Mouse (Mus musculus) heart, postnatal 4 days (tissue): ENCODE data around the gene Olfr30. TPM values are rescaled to one million over a fixed set of nuclear protein-coding genes. Genes with fewer than 3 reads are reported as not detected.
"Not testable (repeated sequence)": the region's sequence is repeated elsewhere in the genome, so short reads cannot be mapped to it uniquely, and the experiment has no call there.

Experiments
- DNase-seq: peaks from one replicate; pipeline ENCODE4 v3.0.0; 2021
- total RNA-seq, 2 experiments: library from RNA; stranded (reverse); gene quantifications; 2 replicates each; pipeline ENCODE4 v1.2.3; 2021

The Olfr30 gene
- total RNA-seq: not detected

GRCm38 (mm10) chr11:58462170-58462569, at the start of gene Olfr30:
TSS of gene Olfr30 (minus strand) at chr11:58462270.
- no peak for DNase-seq

- DNase-seq: not testable (repeated sequence)
Observed at GRCm38 (mm10) chr11:58509058-58509457, 47.0 kb upstream of the Olfr30 start.

- not testable (repeated sequence) for DNase-seq
Observed at GRCm38 (mm10) chr11:58502472-58502871, 40.4 kb upstream of the Olfr30 start, which contains the start of gene Olfr331. TSS of gene Olfr331 (minus strand) at chr11:58502572.

GRCm38 (mm10) chr11:58499290-58499689, 37.2 kb upstream of the Olfr30 start:
- no peak for DNase-seq

- DNase-seq: peak; percentile 22
Observed at GRCm38 (mm10) chr11:58498761-58499160, 36.7 kb upstream of the Olfr30 start.

GRCm38 (mm10) chr11:58492455-58492854, 30.4 kb upstream of the Olfr30 start, which contains the start of gene Olfr332:
TSS of gene Olfr332 (minus strand) at chr11:58492555.
- DNase-seq: no peak

GRCm38 (mm10) chr11:58453592-58453991, 8.5 kb downstream of the Olfr30 start:
- no peak for DNase-seq

- no peak for DNase-seq
Observed at GRCm38 (mm10) chr11:58452759-58453158, 9.3 kb downstream of the Olfr30 start, which contains the start of gene Lypd9. TSS of gene Lypd9 (minus strand) at chr11:58452923.

GRCm38 (mm10) chr11:58437866-58438265, 24.2 kb downstream of the Olfr30 start:
- DNase-seq: no peak

GRCm38 (mm10) chr11:58432259-58432658, 29.8 kb downstream of the Olfr30 start, which contains the start of gene Gm12253:
TSS of gene Gm12253 (plus strand) at chr11:58432559.
- DNase-seq: no peak

GRCm38 (mm10) chr11:58420815-58421214, 41.3 kb downstream of the Olfr30 start, which contains the start of gene 1810065E05Rik:
TSS of gene 1810065E05Rik (plus strand) at chr11:58421111.
- no peak for DNase-seq

- DNase-seq: no peak
Observed at GRCm38 (mm10) chr11:58418336-58418735, 43.7 kb downstream of the Olfr30 start.

GRCm38 (mm10) chr11:58408066-58408465, 54.0 kb downstream of the Olfr30 start:
- DNase-seq: no peak

Other genes starting within 250 kb of the Olfr30 start
- gene 4930438A08Rik, start 187.5 kb downstream of the Olfr30 start, total RNA-seq: not detected
- gene Zfp692, start 155.2 kb downstream of the Olfr30 start, total RNA-seq: 1 to 10 TPM; 4.2 to 6.6 TPM
- gene Zfp672, start 131.9 kb downstream of the Olfr30 start, total RNA-seq: 10 to 100 TPM; 37.5 to 44.2 TPM
- 10 to 100 TPM; 38.5 to 51.5 TPM for gene Sh3bp5l, start 131.5 kb downstream of the Olfr30 start, total RNA-seq
- not detected for gene Lypd8, start 83.2 kb downstream of the Olfr30 start, total RNA-seq
- not detected for gene 1810065E05Rik, start 41.2 kb downstream of the Olfr30 start, total RNA-seq
- gene Gm12253, start 29.7 kb downstream of the Olfr30 start, total RNA-seq: not detected
- not detected for gene Lypd9, start 9.3 kb downstream of the Olfr30 start, total RNA-seq
- gene Olfr332, start 30.3 kb upstream of the Olfr30 start, total RNA-seq: not detected
- not detected for gene Olfr331, start 40.3 kb upstream of the Olfr30 start, total RNA-seq
- not detected for gene Olfr330, start 72.6 kb upstream of the Olfr30 start, total RNA-seq
- not detected for gene Olfr329-ps, start 84.2 kb upstream of the Olfr30 start, total RNA-seq
- gene Olfr328, start 93.4 kb upstream of the Olfr30 start, total RNA-seq: under 1 TPM in 1 of 2 experiments, not detected in 1; 0.09 TPM
- not detected for gene Olfr224, start 108.3 kb upstream of the Olfr30 start, total RNA-seq
- not detected for gene Olfr325, start 115.5 kb upstream of the Olfr30 start, total RNA-seq
- gene Olfr324, start 132.8 kb upstream of the Olfr30 start, total RNA-seq: not detected
- gene 2210407C18Rik, start 153.8 kb upstream of the Olfr30 start, total RNA-seq: not detected
- gene Olfr323, start 168.2 kb upstream of the Olfr30 start, total RNA-seq: not detected
- under 1 TPM in 1 of 2 experiments, not detected in 1; 0.23 TPM for gene Trim58, start 178.2 kb upstream of the Olfr30 start, total RNA-seq
- not detected for gene Olfr322, start 196.5 kb upstream of the Olfr30 start, total RNA-seq
- gene Olfr320, start 218.8 kb upstream of the Olfr30 start, total RNA-seq: not detected
- gene Olfr319, start 236.9 kb upstream of the Olfr30 start, total RNA-seq: not detected